Mouse (Mus musculus) midbrain, embryonic 15.5 days (tissue): Measurements from ENCODE around the gene Ppp2r2c. TPM values are rescaled to one million over a fixed set of nuclear protein-coding genes. Genes with fewer than 3 reads are reported as not detected.

ENCODE experiments used
- ATAC-seq: fragments of 200-750 bp; cut with Nextera tagmentation; replicated peaks from 2 replicates; pipeline ENCODE4 v1.8.0; 2017; ENCODE audit warnings: moderate TSS enrichment
- H3K27ac ChIP-seq: fragments of 300-500 bp; sonication (generic); 2 replicates; pipeline ENCODE4 v1.5.1; 2015; ENCODE audit warnings: mild to moderate bottlenecking, inconsistent platforms
- H3K27me3 ChIP-seq: fragments of 300-500 bp; sonication (generic); replicated peaks from 2 replicates; pipeline ENCODE4 v1.6.1; 2015; ENCODE audit warnings: inconsistent platforms
- H3K36me3 ChIP-seq: fragments of 300-500 bp; sonication (generic); replicated peaks from 2 replicates; pipeline ENCODE4 v1.6.1; 2015; ENCODE audit warnings: inconsistent platforms
- H3K4me1 ChIP-seq: fragments of 300-500 bp; sonication (generic); 2 replicates; pipeline ENCODE4 v1.6.1; 2015; ENCODE audit warnings: inconsistent platforms
- H3K4me2 ChIP-seq: fragments of 300-500 bp; sonication (generic); 2 replicates; pipeline ENCODE4 v1.6.1; 2015; ENCODE audit warnings: inconsistent platforms, mild to moderate bottlenecking, moderate library complexity
- H3K4me3 ChIP-seq: fragments of 300-500 bp; sonication (generic); 2 replicates; pipeline ENCODE4 v1.5.1; 2015; ENCODE audit warnings: mild to moderate bottlenecking, inconsistent platforms
- H3K9ac ChIP-seq: fragments of 300-500 bp; sonication (generic); 2 replicates; pipeline ENCODE4 v1.6.1; 2015; ENCODE audit warnings: mild to moderate bottlenecking, inconsistent platforms
- H3K9me3 ChIP-seq: fragments of 300-500 bp; sonication (generic); 2 replicates; pipeline ENCODE4 v1.6.1; 2016; ENCODE audit warnings: inconsistent platforms
- WGBS: fragments of 180-500 bp; shearing (Covaris S2); methylation state at CpG from one replicate; pipeline ENCODE4 v1.1.7; 2015; ENCODE audit warnings: mixed read lengths; 5-methylcytosine and 5-hydroxymethylcytosine counted together
- polyA plus RNA-seq: library from polyadenylated mRNA; unstranded; fragments of >200 nt; fragmentation: Nextera tagmentation; extraction: Ambion mirVana; gene quantifications from 2 replicates; pipeline ENCODE4 v1.2.1, GENCODE M21; 2015

The Ppp2r2c gene
- polyA plus RNA-seq, 1 experiment from 2014 or later, result 54.7 TPM

DNA sequence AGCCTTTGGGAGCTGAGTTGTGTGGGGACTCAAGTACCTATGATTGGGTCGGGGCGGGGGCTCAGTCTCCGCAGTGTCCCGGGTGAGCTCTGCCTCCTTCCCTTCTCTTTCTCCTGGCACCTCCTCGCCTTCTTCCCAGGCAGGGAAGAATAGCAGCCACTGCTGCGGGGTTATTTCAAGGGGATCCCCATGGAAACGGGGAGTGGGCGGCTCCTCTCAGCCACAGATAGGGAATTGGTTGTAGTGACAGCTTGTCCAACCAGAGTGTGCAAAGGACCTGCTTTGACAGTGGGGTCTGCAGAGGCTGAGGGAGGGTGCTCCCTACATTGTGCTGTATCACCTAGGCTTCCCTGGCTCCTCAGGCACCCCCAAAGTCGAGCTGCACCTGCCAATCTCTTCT, 22.5 kb downstream of the Ppp2r2c start:
- H3K4me3 ChIP-seq, result no peak overlapping the region
- peaks cover 34% of the 10 kb centered on the region for H3K4me1 ChIP-seq
- 17% methylated on average over 9 of the region's 9 CpGs for WGBS
- H3K27me3 ChIP-seq, result no peaks in the 10 kb centered on the region
- peak overlapping the region; percentile 7; the same call in 1 of the 2 replicates for H3K4me2 ChIP-seq
- 0 out of 2 replicates have a peak, but pooled peaks have one; percentile 35 for ATAC-seq
- peak overlapping the region; percentile 48 for H3K27ac ChIP-seq
- H3K9me3 ChIP-seq, result no peaks in the 10 kb centered on the region
- no peaks in the 10 kb centered on the region for H3K36me3 ChIP-seq
- no peak overlapping the region for H3K9ac ChIP-seq

DNA sequence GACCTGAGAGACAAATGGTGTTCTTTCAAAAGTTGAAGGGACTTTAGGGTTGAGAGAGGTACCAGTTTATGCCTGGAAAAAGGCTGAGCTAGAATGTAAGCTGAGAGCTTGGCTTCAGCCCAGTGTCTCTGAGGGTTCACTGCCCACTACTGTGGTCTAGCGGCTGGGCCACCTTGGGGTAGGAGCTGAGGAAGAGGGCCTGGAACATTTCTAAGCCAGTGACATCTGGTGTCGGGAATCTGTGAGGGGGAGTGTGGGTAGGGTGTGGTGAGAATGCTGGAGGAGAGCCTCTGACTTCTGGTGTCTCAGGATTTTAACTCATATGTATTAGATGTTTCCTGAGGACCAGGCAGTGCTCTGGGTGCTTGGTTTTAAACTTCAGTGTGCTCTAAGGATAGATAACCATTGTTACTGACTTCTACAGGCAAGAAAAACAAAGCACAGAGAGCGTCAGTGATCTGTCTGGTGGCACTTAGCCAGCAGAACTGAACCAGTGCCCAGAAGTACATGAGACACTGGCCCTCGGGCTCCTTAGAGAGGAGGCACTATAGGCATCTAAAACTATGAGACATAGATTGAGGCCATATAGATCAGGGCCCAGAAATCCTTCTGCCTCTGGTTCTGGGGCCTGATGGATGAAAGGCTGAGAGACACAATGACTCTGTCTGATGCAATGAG, 23.6 kb downstream of the Ppp2r2c start:
- H3K36me3 ChIP-seq, result no peaks in the 10 kb centered on the region
- H3K9me3 ChIP-seq, result no peaks in the 10 kb centered on the region
- peaks cover 36% of the 10 kb centered on the region for H3K4me1 ChIP-seq
- no peak overlapping the region for H3K27ac ChIP-seq
- no peak for ATAC-seq
- H3K27me3 ChIP-seq, result no peaks in the 10 kb centered on the region
- 68% methylated on average over 4 of the region's 4 CpGs for WGBS
- no peak overlapping the region for H3K4me3 ChIP-seq
- H3K9ac ChIP-seq, result no peak overlapping the region
- no peak overlapping the region for H3K4me2 ChIP-seq

DNA sequence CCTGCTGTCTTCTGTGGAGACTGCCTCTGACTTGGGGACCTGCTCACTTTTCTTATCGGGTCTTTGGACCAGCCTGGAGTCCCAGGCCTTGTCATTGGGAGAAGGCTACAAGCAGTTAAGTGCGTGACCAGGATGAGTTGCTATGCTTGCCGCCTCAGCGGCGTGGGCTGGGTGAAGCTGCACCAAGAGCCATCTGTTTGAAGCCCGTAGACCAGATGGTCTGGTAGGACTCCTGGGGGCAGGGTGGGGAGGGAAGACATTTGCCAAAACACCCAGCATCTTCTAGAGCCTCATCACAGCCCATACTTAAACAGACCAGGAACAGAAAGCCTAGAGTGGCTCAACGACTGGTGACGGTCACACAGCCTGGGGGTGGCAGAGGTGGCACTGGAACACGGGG, 24.9 kb downstream of the Ppp2r2c start:
- Histone ChIP-seq H3K27ac (no peak overlapping the region), H3K9ac (no peak overlapping the region), H3K4me2 (no peak overlapping the region), H3K9me3 (no peaks in the 10 kb centered on the region), H3K36me3 (no peaks in the 10 kb centered on the region), H3K27me3 (no peaks in the 10 kb centered on the region), H3K4me1 (peaks cover 29% of the 10 kb centered on the region), H3K4me3 (no peak overlapping the region)
- WGBS, result 72% methylated on average over 9 of the region's 9 CpGs
- no peak for ATAC-seq

DNA sequence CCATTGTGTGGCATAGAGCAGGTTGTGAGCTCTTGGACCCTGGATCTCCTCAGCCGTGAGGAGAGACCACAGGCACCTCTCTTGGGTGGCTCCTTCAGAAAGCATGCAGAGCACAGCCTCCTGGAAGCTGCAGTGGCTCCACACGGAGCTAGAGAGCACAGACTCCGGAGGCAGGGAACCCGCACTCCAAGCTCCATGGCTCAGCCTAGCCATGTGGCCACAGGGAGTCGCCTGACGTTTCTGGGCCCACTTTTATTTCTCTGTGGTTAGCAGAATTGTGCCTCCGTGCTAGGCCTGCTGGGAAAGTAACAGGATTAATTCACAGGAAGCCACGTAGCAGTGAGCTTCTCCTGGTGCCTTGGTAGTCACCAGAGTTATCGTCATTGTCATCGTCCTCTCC, 25.8 kb downstream of the Ppp2r2c start:
- WGBS, result 65% methylated on average over 10 of the region's 10 CpGs
- Histone ChIP-seq H3K27ac (no peak overlapping the region), H3K9me3 (no peaks in the 10 kb centered on the region), H3K27me3 (no peaks in the 10 kb centered on the region), H3K4me2 (no peak overlapping the region), H3K4me3 (no peak overlapping the region), H3K4me1 (peaks cover 29% of the 10 kb centered on the region), H3K36me3 (no peaks in the 10 kb centered on the region), H3K9ac (no peak overlapping the region)
- no peak for ATAC-seq

DNA sequence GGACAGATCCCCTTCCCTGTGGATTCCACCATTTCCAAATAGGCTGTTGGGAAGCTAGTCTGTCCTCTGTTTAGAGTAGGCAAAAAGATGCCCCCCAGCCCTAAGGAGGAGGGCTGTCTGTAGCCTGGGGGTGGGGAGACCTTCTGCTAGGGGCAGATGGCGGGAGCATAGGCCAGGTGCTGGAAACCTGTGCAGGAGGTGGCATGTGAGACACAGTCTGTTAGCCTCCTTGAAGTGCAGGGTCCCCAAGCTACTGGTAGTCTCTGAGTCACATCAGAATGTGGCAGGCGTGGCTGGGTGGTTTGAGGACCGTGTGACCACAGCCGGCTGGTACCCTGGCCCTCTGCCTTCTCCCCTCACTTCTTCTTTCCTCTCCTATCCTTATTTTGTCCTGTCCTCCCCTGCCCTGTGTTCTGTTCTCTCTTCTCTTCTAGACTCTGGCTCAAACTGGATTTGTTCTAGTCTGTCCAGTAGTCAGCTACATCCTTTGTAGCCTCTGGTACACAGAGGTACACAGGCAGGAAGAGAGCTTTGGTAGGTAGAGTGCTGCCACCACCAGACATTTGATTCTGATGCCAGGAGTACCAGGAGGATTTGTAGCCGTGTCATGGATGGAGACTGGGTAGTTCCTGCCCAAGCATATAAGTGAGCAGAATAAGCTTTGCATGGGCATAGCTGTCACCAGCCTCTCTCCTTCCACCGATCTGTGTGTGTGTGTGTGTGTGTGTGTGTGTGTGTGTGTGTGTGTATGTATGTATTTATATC, 26.5 kb downstream of the Ppp2r2c start:
- Histone ChIP-seq H3K4me1 (peaks cover 29% of the 10 kb centered on the region), H3K9ac (no peak overlapping the region), H3K4me2 (no peak overlapping the region), H3K27me3 (no peaks in the 10 kb centered on the region), H3K4me3 (no peak overlapping the region), H3K9me3 (no peaks in the 10 kb centered on the region), H3K27ac (no peak overlapping the region), H3K36me3 (no peaks in the 10 kb centered on the region)
- no peak for ATAC-seq
- 77% methylated on average over 6 of the region's 6 CpGs for WGBS

DNA sequence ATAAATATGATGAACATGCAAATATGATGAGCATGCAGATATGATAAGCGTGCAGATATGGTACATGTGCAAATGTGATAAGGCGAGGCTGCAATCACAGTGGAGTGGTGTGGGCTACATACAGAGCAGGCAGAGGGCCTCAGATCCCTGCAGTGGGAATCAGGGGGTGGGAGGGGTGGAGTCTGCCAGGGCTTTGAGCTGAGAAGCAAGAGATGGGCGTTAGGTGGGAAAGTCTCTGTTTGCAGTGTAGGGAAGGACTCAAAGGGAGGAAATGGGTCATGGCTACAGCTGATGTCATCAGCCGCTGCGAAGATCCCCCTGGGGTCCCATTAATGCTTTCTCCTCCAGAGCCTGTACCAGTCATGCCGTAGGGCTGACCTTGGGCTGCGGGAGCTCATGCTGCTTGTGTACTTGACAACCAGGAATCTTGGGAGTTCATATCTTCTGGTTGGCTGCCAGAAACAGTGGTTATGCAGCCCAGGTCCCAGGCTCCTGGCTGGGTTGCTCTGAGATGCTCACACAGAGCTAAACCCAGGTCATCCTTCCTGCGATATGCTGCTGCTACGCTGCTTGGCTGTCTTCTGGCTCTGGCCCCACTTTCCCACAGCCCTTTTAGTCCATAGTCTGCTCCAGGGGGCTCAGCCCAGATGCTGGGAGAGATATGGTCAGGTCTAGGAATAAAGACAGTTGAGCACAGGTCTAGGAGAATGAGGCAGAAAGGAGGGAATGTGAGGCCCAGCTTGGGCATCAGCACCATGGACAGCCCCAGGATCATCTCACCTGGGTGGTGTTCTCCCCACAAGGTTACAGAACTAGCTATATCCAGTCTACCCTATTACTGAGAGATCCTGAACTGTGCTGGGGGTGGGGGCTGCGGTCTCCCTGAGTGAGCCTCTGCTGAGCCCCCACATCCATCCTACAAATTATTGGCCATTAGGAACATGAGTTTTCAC, 27.6 kb downstream of the Ppp2r2c start:
- 0 out of 2 replicates have a peak, but pooled peaks have one; percentile 18 for ATAC-seq

DNA sequence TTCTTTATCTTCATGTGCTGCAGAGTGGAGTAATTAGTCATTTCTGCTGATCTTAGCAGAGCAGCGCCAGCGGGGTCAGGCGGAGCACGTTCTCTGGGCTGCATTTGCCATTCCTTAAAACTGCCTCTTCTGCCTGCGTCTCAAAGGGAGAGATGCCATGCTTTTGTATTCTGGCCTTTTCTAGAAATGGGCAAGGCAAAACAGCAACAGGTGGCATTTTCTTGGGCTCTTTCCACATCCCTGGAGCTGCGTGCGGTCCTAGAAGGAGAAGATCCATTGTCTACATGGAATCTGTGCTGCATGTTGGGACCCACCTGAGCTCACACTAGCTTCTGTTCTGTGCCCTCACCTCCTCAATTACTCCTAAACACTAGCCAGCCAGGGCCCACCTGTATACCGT, 29.7 kb downstream of the Ppp2r2c start:
- no peak overlapping the region for H3K4me3 ChIP-seq
- ATAC-seq, result no peak
- no peak overlapping the region for H3K27ac ChIP-seq

More for the DNA sequence above, 27.6 kb downstream of the Ppp2r2c start:
- Histone ChIP-seq H3K9me3 (no peaks in the 10 kb centered on the region), H3K27ac (peak overlapping the region; percentile 38; the same call in 1 of the 2 replicates), H3K27me3 (no peaks in the 10 kb centered on the region), H3K36me3 (no peaks in the 10 kb centered on the region), H3K4me2 (no peak overlapping the region), H3K4me3 (no peak overlapping the region), H3K9ac (no peak overlapping the region), H3K4me1 (peaks cover 27% of the 10 kb centered on the region)
- whole genome bisulfite sequencing, result 66% methylated on average over 10 of the region's 10 CpGs

DNA sequence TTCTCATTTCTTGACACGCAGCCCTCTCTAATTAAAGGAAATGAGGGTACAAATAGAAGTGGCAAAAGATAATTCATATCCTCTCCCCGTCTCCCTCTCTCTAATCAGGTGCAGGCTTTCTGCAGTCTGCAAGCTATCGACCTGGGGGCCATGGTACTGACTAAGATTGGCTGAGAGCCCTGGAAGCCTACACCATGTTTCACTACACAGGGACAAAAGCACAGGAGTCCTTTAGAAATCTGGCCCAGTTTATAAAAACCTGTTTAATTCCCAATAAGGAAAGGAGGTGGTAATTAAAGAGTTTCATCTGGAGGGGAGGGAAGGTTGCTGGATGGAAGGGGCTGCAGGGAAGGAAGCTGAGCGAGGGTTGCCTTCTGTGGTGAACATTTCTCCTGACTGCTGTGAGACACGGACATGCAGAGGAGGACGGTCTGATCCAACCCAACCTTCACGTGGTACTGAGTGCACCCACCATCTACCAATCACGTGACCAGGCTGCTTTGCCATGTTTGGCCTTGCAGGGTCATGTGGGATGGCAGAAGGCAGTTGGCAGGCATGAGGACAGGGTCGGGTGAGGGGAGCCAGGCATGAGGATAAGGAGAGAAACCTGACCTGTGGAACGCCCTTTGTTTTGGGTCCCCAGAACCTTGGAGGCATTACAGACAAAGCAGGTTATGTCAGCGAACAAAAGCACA, 30.2 kb downstream of the Ppp2r2c start:
- H3K4me2 ChIP-seq, result no peak overlapping the region
- H3K9me3 ChIP-seq, result no peaks in the 10 kb centered on the region
- 75% methylated on average over 11 of the region's 11 CpGs for WGBS
- no peaks in the 10 kb centered on the region for H3K27me3 ChIP-seq
- H3K9ac ChIP-seq, result no peak overlapping the region
- H3K4me1 ChIP-seq, result peaks cover 14% of the 10 kb centered on the region
- H3K36me3 ChIP-seq, result no peaks in the 10 kb centered on the region
- no peak overlapping the region for H3K4me3 ChIP-seq
- no peak for ATAC-seq
- H3K27ac ChIP-seq, result no peak overlapping the region

More for the DNA sequence above, 29.7 kb downstream of the Ppp2r2c start:
- 83% methylated on average over 8 of the region's 8 CpGs for WGBS
- Histone ChIP-seq H3K27me3 (no peaks in the 10 kb centered on the region), H3K9ac (no peak overlapping the region), H3K9me3 (no peaks in the 10 kb centered on the region), H3K36me3 (no peaks in the 10 kb centered on the region), H3K4me2 (no peak overlapping the region), H3K4me1 (peaks cover 14% of the 10 kb centered on the region)

DNA sequence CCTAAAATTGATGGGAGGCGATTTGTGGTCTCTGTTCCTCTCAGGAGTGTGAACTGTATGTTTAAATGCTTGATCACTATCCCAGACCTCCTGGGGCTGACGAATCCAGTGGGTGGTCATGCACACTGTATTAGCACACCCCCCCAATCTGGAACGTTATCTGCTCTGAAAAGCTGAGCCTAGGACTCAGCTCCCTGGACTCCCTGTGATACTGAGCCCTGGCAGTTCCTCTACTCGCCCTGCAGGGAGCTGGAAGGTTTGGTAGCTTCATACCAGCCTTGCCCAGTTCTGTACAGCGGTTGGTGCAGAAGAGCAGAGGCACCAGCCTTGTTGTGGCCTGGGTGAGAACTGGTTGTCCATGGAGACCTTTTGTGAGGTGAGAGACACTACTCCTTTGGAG, 31.1 kb downstream of the Ppp2r2c start:
- 86% methylated on average over 5 of the region's 5 CpGs for WGBS
- Histone ChIP-seq H3K9ac (no peak overlapping the region), H3K27me3 (no peaks in the 10 kb centered on the region), H3K4me3 (no peak overlapping the region), H3K4me1 (peaks cover 14% of the 10 kb centered on the region), H3K9me3 (no peaks in the 10 kb centered on the region), H3K27ac (no peak overlapping the region), H3K36me3 (no peaks in the 10 kb centered on the region), H3K4me2 (no peak overlapping the region)
- no peak for ATAC-seq

DNA sequence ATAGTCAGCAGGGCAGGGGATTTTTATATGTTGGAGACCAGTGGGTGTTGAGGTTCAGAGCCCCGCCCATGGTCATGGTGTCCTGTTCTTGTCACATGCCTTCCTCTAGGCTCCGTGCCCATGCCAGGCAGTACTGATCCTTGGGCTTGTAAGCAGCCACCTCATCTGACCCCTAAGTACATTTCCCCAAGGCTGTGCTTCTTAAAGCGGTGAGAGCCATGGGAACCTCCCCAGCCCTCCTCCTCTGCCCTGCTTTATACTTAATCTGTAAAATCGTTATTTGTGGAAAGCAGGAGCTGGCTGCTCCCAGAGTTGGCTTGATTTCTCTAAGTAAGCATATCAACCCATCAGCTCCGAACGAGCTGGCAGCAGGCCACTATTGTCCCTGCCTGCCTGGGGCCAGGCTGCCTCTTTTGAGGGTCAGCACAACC, 31.9 kb downstream of the Ppp2r2c start:
- Histone ChIP-seq H3K4me1 (peaks cover 14% of the 10 kb centered on the region), H3K27me3 (no peaks in the 10 kb centered on the region), H3K9ac (no peak overlapping the region), H3K4me3 (no peak overlapping the region), H3K4me2 (no peak overlapping the region), H3K36me3 (no peaks in the 10 kb centered on the region), H3K27ac (peak overlapping the region; percentile 43), H3K9me3 (no peaks in the 10 kb centered on the region)
- ATAC-seq, result no peak
- WGBS, result 47% methylated on average over 6 of the region's 6 CpGs

DNA sequence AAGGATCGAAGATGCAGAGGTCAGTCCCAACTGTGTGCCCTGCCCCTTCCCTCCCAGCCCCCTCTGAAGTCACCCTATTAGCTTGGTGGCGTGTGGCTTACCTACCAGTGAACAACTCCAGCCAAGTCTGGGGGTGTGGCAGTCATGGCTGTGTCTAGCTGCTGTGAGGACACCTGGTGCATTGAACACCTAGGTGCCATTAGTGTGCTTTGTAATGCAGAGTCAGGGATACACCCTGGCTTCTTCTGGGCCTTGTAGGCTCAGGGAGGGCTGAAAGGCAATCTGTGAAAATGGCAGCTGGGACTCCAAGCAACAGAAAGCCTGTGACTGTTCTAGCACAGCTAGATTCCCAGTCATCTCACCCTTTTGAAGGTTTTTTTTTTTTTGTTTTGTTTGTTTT, 34.5 kb downstream of the Ppp2r2c start:
- 88% methylated on average over 2 of the region's 2 CpGs for WGBS
- H3K9ac ChIP-seq, result no peak overlapping the region
- no peaks in the 10 kb centered on the region for H3K27me3 ChIP-seq
- no peak for ATAC-seq
- H3K4me2 ChIP-seq, result no peak overlapping the region
- H3K4me1 ChIP-seq, result peaks cover 13% of the 10 kb centered on the region
- no peak overlapping the region for H3K27ac ChIP-seq
- H3K4me3 ChIP-seq, result no peak overlapping the region
- no peaks in the 10 kb centered on the region for H3K36me3 ChIP-seq
- no peaks in the 10 kb centered on the region for H3K9me3 ChIP-seq
